8 mouse cellular contexts compared by ENCODE assay signal in genomic region chr11:83849529-83850335, GRCm38 (mm10). TPM values are rescaled to one million over a fixed set of nuclear protein-coding genes. Genes with fewer than 3 reads are reported as not detected.
DNase-seq lines count a peak whose midpoint lies in the region; ATAC-seq lines count a peak whose summit lies in the region.

Gene Hnf1b (plus strand): TSS chr11:83850063.

- H3K4me1 ChIP-seq in heart, embryonic 11.5 days (ENCODE audit: control insufficient read depth, insufficient read depth, low read length): peaks cover 23% of the 10 kb centered on the region
- peaks cover 34% of the 10 kb centered on the region for H3K4me1 ChIP-seq in embryonic facial prominence, embryonic 15.5 days
- no peaks in the 10 kb centered on the region for H3K4me1 ChIP-seq in liver, embryonic 12.5 days
- H3K4me1 ChIP-seq in stomach, embryonic 15.5 days: no peaks in the 10 kb centered on the region

- H3K4me2 ChIP-seq in heart, embryonic 11.5 days: peak within 1 kb of the TSS; percentile 53
- H3K4me2 ChIP-seq in embryonic facial prominence, embryonic 15.5 days (replicated peaks): peak within 1 kb of the TSS; percentile 30
- H3K4me2 ChIP-seq in liver, embryonic 12.5 days: peak within 1 kb of the TSS; percentile 54
- peak within 1 kb of the TSS; percentile 54 for H3K4me2 ChIP-seq in stomach, embryonic 15.5 days

- 2% methylated on average over 33 of the region's 36 CpGs for WGBS in heart, embryonic 11.5 days (ENCODE audit: insufficient replicate concordance)
- 4% methylated on average over 34 of the region's 36 CpGs for WGBS in embryonic facial prominence, embryonic 15.5 days
- WGBS in liver, embryonic 12.5 days (ENCODE audit: insufficient replicate concordance): 4% methylated on average over 33 of the region's 36 CpGs
- WGBS in stomach, embryonic 15.5 days: 1% methylated on average over 36 of the region's 36 CpGs

- peak within 1 kb of the TSS; percentile 35 for H3K4me3 ChIP-seq in heart, embryonic 11.5 days (ENCODE audit: low read depth, low read length)
- peak within 1 kb of the TSS; percentile 18; the same call in 1 of the 2 replicates for H3K4me3 ChIP-seq in embryonic facial prominence, embryonic 15.5 days (replicated peaks)
- H3K4me3 ChIP-seq in liver, embryonic 12.5 days: peak within 1 kb of the TSS; percentile 46
- H3K4me3 ChIP-seq in stomach, embryonic 15.5 days (replicated peaks): peak within 1 kb of the TSS; percentile 43

- H3K9me3 ChIP-seq in heart, embryonic 11.5 days (replicated peaks; ENCODE audit: control insufficient read depth, low read length): no peaks in the 10 kb centered on the region
- H3K9me3 ChIP-seq in embryonic facial prominence, embryonic 15.5 days (replicated peaks): no peaks in the 10 kb centered on the region
- no peaks in the 10 kb centered on the region for H3K9me3 ChIP-seq in liver, embryonic 12.5 days (replicated peaks)
- H3K9me3 ChIP-seq in stomach, embryonic 15.5 days: no peaks in the 10 kb centered on the region

- H3K27ac ChIP-seq in heart, embryonic 11.5 days (ENCODE audit: low read depth, low read length): no peak within 1 kb of the TSS
- H3K27ac ChIP-seq in embryonic facial prominence, embryonic 15.5 days (replicated peaks): no peak within 1 kb of the TSS
- peak within 1 kb of the TSS; percentile 48; the same call in 1 of the 2 replicates for H3K27ac ChIP-seq in liver, embryonic 12.5 days
- peak within 1 kb of the TSS; percentile 81 for H3K27ac ChIP-seq in stomach, embryonic 15.5 days

- no peak for DNase-seq in heart, postnatal 25 days (ENCODE audit: low spot score)
- peak; percentile 23 for DNase-seq in ES-CJ7 (ENCODE audit: low read depth, low spot score)
- DNase-seq in left cerebral cortex, adult 9 months (ENCODE audit: low spot score in 2 of 2): no peak
- no peak for DNase-seq in thymus, postnatal 14 days

- H3K27me3 ChIP-seq in heart, embryonic 11.5 days (ENCODE audit: control insufficient read depth, insufficient read depth, low read length): peaks cover 54% of the 10 kb centered on the region
- peaks cover 69% of the 10 kb centered on the region for H3K27me3 ChIP-seq in embryonic facial prominence, embryonic 15.5 days
- peaks cover 76% of the 10 kb centered on the region for H3K27me3 ChIP-seq in liver, embryonic 12.5 days (replicated peaks)
- H3K27me3 ChIP-seq in stomach, embryonic 15.5 days (replicated peaks): peaks cover 23% of the 10 kb centered on the region

- intact Hi-C loops in heart, postnatal 25 days (cut with DNase I): no loop called here

- H3K36me3 ChIP-seq in heart, embryonic 11.5 days (ENCODE audit: control insufficient read depth, insufficient read depth, low read length): no peaks in the 10 kb centered on the region
- no peaks in the 10 kb centered on the region for H3K36me3 ChIP-seq in embryonic facial prominence, embryonic 15.5 days
- H3K36me3 ChIP-seq in liver, embryonic 12.5 days: 0 out of 2 replicates have a peak, but pooled peaks cover 3% of the 10 kb centered on the region
- H3K36me3 ChIP-seq in stomach, embryonic 15.5 days: no peaks in the 10 kb centered on the region

- no peak for ATAC-seq in heart, embryonic 11.5 days (replicated peaks; ENCODE audit: insufficient number of reproducible peaks, low FRiP score, low TSS enrichment)
- ATAC-seq in embryonic facial prominence, embryonic 15.5 days (ENCODE audit: insufficient number of reproducible peaks, low FRiP score, low TSS enrichment, low read depth): no peak
- ATAC-seq in liver, embryonic 12.5 days: no peak
- no peak for ATAC-seq in stomach, embryonic 15.5 days (ENCODE audit: insufficient read depth, low FRiP score, low read depth)

- H3K9ac ChIP-seq in heart, embryonic 11.5 days (ENCODE audit: low read depth, low read length): no peak within 1 kb of the TSS
- no peak within 1 kb of the TSS for H3K9ac ChIP-seq in embryonic facial prominence, embryonic 15.5 days
- H3K9ac ChIP-seq in liver, embryonic 12.5 days: 0 out of 2 replicates have a peak within 1 kb of the TSS, but pooled peaks have one; percentile 17
- H3K9ac ChIP-seq in stomach, embryonic 15.5 days: peak within 1 kb of the TSS; percentile 39; the same call in 1 of the 2 replicates

RNA-seq across cellular contexts. Expression of gene Hnf1b, which starts in this region (rescaled TPM):
- polyA plus RNA-seq in heart, embryonic 11.5 days (2014; fragmentation: Nextera tagmentation; extraction: Ambion mirVana): 0.30 TPM in 1 of 2 replicates, not detected in the other
- total RNA-seq in heart, postnatal 25 days (2021): not detected
- not detected in 2 replicates for polyA plus RNA-seq in embryonic facial prominence, embryonic 15.5 days (2015; fragmentation: Nextera tagmentation; extraction: Ambion mirVana)
- polyA plus RNA-seq in liver, embryonic 12.5 days (2016; fragmentation: Nextera tagmentation; extraction: Ambion mirVana): 2.2 and 2.5 TPM in 2 replicates
- 6.0 and 8.0 TPM in 2 replicates for polyA plus RNA-seq in stomach, embryonic 15.5 days (2015; fragmentation: Nextera tagmentation; extraction: Ambion mirVana)

Comparison
In these comparisons a context has a peak if more than half of its experiments do, and no peak if none do; other contexts are left out.
1. H3K27ac ChIP-seq: peak in liver, embryonic 12.5 days (single experiment) and stomach, embryonic 15.5 days (single experiment); none in heart, embryonic 11.5 days (single experiment) and embryonic facial prominence, embryonic 15.5 days (single experiment).
2. H3K9ac ChIP-seq: peak in liver, embryonic 12.5 days (single experiment) and stomach, embryonic 15.5 days (single experiment); none in heart, embryonic 11.5 days (single experiment) and embryonic facial prominence, embryonic 15.5 days (single experiment).
3. Peak in every context shown above with its lines, with median percentiles within 50 percentile points of each other: H3K4me2 ChIP-seq and H3K4me3 ChIP-seq.